Mouse (Mus musculus) adrenal gland, adult (tissue): ENCODE measurements at regions not wholly inside any gene's neighbourhood (a gene's known extent, or its start where the extent isn't known, plus 50 kb on each side); places are given as distances from the start of the nearest gene placed in this dataset.
A peak's percentile ranks its signal among the peaks of the same experiment; 100 is the strongest.

Experiments used
- DNase-seq, 2 experiments: peaks; one replicate each; pipeline ENCODE4 v3.0.0; 2022 to 2023; ENCODE audit warnings: low spot score in 1 of 2; ENCODE audit not compliant: inconsistent age in 2 of 2

GRCm38 (mm10) chr17:87501098-87501497, 54.4 kb upstream of the Calm2 start:
- no peak for DNase-seq

- DNase-seq: no peak
Measured at GRCm38 (mm10) chr17:87501687-87502387, 55.1 kb upstream of the Calm2 start.

- DNase-seq: no peak
Measured at GRCm38 (mm10) chr17:87502388-87503369, 55.9 kb upstream of the Calm2 start.

- DNase-seq: no peak
Measured at GRCm38 (mm10) chr17:87503491-87503890, 56.8 kb upstream of the Calm2 start.

- DNase-seq: no peak
Measured at GRCm38 (mm10) chr17:87504960-87505681, 58.4 kb upstream of the Calm2 start.

GRCm38 (mm10) chr17:87507848-87508247, 61.1 kb upstream of the Calm2 start:
- no peak for DNase-seq

GRCm38 (mm10) chr17:87508582-87509253, 62.0 kb upstream of the Calm2 start:
- peak in 1 of 2 experiments; percentile 23 for DNase-seq

GRCm38 (mm10) chr17:87512000-87512611, 65.4 kb upstream of the Calm2 start:
- peak in 1 of 2 experiments; percentile 28 for DNase-seq

GRCm38 (mm10) chr17:87513822-87514221, 67.1 kb upstream of the Calm2 start:
- no peak for DNase-seq

GRCm38 (mm10) chr17:87514366-87515126, 67.8 kb upstream of the Calm2 start:
- DNase-seq: no peak

GRCm38 (mm10) chr17:87517258-87517657, 70.5 kb upstream of the Calm2 start:
- DNase-seq: no peak

GRCm38 (mm10) chr17:87519454-87519853, 72.7 kb upstream of the Calm2 start:
- DNase-seq: peak; percentile 47 to 67

GRCm38 (mm10) chr17:87520841-87521240, 74.1 kb upstream of the Calm2 start:
- DNase-seq: no peak

GRCm38 (mm10) chr17:87521622-87522151, 75.0 kb upstream of the Calm2 start:
- peak; percentile 46 to 62 for DNase-seq

GRCm38 (mm10) chr17:87522500-87523091, 75.9 kb upstream of the Calm2 start:
- DNase-seq: no peak

- DNase-seq: peak in 1 of 2 experiments; percentile 34
Measured at GRCm38 (mm10) chr17:87523643-87524042, 76.9 kb upstream of the Calm2 start.

- DNase-seq: no peak
Measured at GRCm38 (mm10) chr17:87527174-87527573, 80.4 kb upstream of the Calm2 start.

GRCm38 (mm10) chr17:87530162-87530817, 83.6 kb upstream of the Calm2 start:
- peak; percentile 90 to 97 for DNase-seq
